Mouse (Mus musculus): ENCODE measurements around the gene Cib1. TPM values are rescaled to one million over a fixed set of nuclear protein-coding genes. Genes with fewer than 3 reads are reported as not detected.

The Cib1 gene
- total RNA-seq (2014; rRNA removed) (33.5 and 34.1 TPM in 2 replicates), polyA plus RNA-seq (2015; fragmentation: Nextera tagmentation; extraction: Ambion mirVana) (49.9 and 55.6 TPM in 2 replicates)

DNA sequence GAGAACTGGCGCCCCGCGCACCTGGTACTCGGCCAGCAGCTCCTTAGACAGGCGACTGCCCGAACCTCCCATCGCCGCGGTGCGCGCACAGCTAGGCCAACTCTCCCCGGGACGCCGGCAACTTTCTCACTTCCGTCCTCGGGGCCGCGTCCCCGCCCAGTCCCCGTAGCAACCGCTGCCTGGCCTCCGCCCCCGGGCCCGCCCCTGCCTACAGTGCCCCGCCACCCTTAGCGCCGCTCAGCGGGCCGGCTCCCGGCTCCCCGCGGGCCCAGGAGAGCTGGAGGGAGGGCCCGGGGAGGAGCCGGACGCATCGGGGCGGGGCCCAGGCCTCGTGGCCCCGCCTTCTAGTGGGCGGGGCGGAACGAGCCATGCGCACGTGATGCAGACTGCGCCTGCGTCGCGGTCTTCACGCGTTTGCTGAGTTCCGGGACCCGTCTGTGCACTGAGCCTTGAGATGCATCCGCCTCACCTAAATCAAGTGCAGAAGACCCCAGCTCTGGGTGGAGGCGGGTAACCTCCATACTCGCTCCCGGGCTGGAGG, at the start of gene Cib1, which contains the start of gene Gdpgp1:
Gene Cib1 (minus strand): TSS at position 325 of the 541 bp plus-strand sequence.
Gene Gdpgp1 (plus strand): TSS at position 377 of the 541 bp plus-strand sequence.
- no peaks in the 10 kb centered on the region for H3K9me3 ChIP-seq (ENCODE audit: low read length)
- peaks cover 7% of the 10 kb centered on the region; the same call in 1 of the 2 replicates for H3K36me3 ChIP-seq (ENCODE audit: insufficient read depth, low read length)
- WGBS = 1% methylated on average over 56 of the region's 56 CpGs
- H3K4me2 ChIP-seq (ENCODE audit: low read depth, low read length) = peak within 1 kb of the TSS; percentile 81
- H3K9ac ChIP-seq (replicated peaks; ENCODE audit: low read length) = peak within 1 kb of the TSS; percentile 65
- peak; percentile 98 for DNase-seq (ENCODE audit: low spot score)
- peak within 1 kb of the TSS; percentile 61 for H3K27ac ChIP-seq
- ATAC-seq = peak; percentile 98
- H3K4me1 ChIP-seq (ENCODE audit: insufficient read depth, low read length) = no peaks in the 10 kb centered on the region
- H3K4me3 ChIP-seq (ENCODE audit: low read length) = peak within 1 kb of the TSS; percentile 85
- no peak for TF ChIP-seq CTCF (IDR thresholded peaks at IDR 0.05; ENCODE audit: low read depth)
- no peaks in the 10 kb centered on the region for H3K27me3 ChIP-seq (ENCODE audit: insufficient read depth, low read length)

GRCm38 (mm10) chr7:80281646-80282045, 49.0 kb upstream of the Cib1 start:
- DNase-seq (ENCODE audit: low spot score) = no peak
- Histone ChIP-seq H3K9ac (replicated peaks; ENCODE audit: low read length) (no peak overlapping the region), H3K36me3 (ENCODE audit: insufficient read depth, low read length) (peaks cover 57% of the 10 kb centered on the region), H3K9me3 (ENCODE audit: low read length) (no peaks in the 10 kb centered on the region), H3K4me1 (ENCODE audit: insufficient read depth, low read length) (no peaks in the 10 kb centered on the region), H3K4me3 (ENCODE audit: low read length) (no peak overlapping the region), H3K27me3 (ENCODE audit: insufficient read depth, low read length) (no peaks in the 10 kb centered on the region), H3K4me2 (ENCODE audit: low read depth, low read length) (no peak overlapping the region), H3K27ac (no peak overlapping the region)
- ATAC-seq = no peak
- TF ChIP-seq CTCF (IDR thresholded peaks at IDR 0.05; ENCODE audit: low read depth) = no peak
- 86% methylated on average over 3 of the region's 3 CpGs for WGBS

DNA sequence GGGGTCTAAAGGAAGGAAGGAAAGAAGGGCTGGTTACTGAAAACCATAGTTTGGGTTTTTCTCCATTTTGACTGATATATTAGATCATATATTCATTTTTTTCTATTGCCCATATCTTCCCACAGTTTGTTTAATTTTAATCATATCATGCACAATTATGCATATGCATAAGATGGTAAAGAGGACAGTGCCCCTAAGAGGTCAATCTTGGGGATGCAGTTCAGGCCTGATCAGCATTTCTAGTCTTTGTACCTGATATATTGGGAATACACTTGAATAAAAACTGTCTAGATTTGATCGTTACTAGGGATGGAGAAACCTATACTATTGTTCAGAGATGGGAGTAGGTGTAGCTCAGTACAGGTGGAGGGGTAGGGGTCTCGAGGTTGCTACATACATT, 48.4 kb upstream of the Cib1 start:
- 91% methylated on average over 2 of the region's 2 CpGs for WGBS
- peak; percentile 39 for TF ChIP-seq CTCF (IDR thresholded peaks at IDR 0.05; ENCODE audit: low read depth)
- H3K4me2 ChIP-seq (ENCODE audit: low read depth, low read length) = no peak overlapping the region
- no peak overlapping the region for H3K4me3 ChIP-seq (ENCODE audit: low read length)
- no peak overlapping the region for H3K27ac ChIP-seq
- no peaks in the 10 kb centered on the region for H3K9me3 ChIP-seq (ENCODE audit: low read length)
- H3K4me1 ChIP-seq (ENCODE audit: insufficient read depth, low read length) = no peaks in the 10 kb centered on the region
- H3K9ac ChIP-seq (replicated peaks; ENCODE audit: low read length) = no peak overlapping the region
- no peaks in the 10 kb centered on the region for H3K27me3 ChIP-seq (ENCODE audit: insufficient read depth, low read length)
- peaks cover 57% of the 10 kb centered on the region for H3K36me3 ChIP-seq (ENCODE audit: insufficient read depth, low read length)
- no peak for DNase-seq (ENCODE audit: low spot score)
- ATAC-seq = no peak

- Histone ChIP-seq H3K4me3 (ENCODE audit: low read length) (no peak overlapping the region), H3K27me3 (ENCODE audit: insufficient read depth, low read length) (no peaks in the 10 kb centered on the region), H3K27ac (no peak overlapping the region), H3K9me3 (ENCODE audit: low read length) (no peaks in the 10 kb centered on the region), H3K9ac (replicated peaks; ENCODE audit: low read length) (no peak overlapping the region), H3K36me3 (ENCODE audit: insufficient read depth, low read length) (peaks cover 56% of the 10 kb centered on the region), H3K4me2 (ENCODE audit: low read depth, low read length) (no peak overlapping the region), H3K4me1 (ENCODE audit: insufficient read depth, low read length) (no peaks in the 10 kb centered on the region)
- no peak for TF ChIP-seq CTCF (IDR thresholded peaks at IDR 0.05; ENCODE audit: low read depth)
- ATAC-seq = no peak
- DNase-seq (ENCODE audit: low spot score) = no peak
- 81% methylated on average over 10 of the region's 10 CpGs for WGBS
Measured at GRCm38 (mm10) chr7:80280032-80280431, 47.4 kb upstream of the Cib1 start.

DNA sequence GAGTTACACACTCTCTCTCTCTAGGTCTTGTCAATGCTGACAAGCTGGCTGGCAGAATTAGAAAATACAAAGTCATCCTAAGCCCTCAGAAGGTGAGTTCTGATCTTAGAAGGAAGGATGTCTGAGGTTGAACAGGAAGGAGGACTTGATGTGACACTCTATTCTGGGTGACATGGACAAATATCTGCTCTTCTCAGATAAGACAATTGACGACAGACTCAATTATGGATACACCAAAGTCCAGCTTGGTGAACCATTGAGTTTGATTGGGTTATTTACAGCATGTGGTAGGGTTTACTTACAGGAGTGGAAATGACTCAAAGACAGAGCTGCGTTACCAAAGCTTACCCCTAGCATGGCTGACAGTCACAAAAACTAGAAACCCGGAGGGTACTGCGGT, 43.8 kb upstream of the Cib1 start:
- no peak for TF ChIP-seq CTCF (IDR thresholded peaks at IDR 0.05; ENCODE audit: low read depth)
- WGBS = 98% methylated on average over 4 of the region's 4 CpGs
- H3K27ac ChIP-seq = no peak overlapping the region
- H3K4me3 ChIP-seq (ENCODE audit: low read length) = no peak overlapping the region
- H3K27me3 ChIP-seq (ENCODE audit: insufficient read depth, low read length) = no peaks in the 10 kb centered on the region
- H3K4me2 ChIP-seq (ENCODE audit: low read depth, low read length) = no peak overlapping the region
- ATAC-seq (no peak), DNase-seq (ENCODE audit: low spot score) (no peak)
- no peaks in the 10 kb centered on the region for H3K9me3 ChIP-seq (ENCODE audit: low read length)
- peaks cover 52% of the 10 kb centered on the region for H3K36me3 ChIP-seq (ENCODE audit: insufficient read depth, low read length)
- no peaks in the 10 kb centered on the region for H3K4me1 ChIP-seq (ENCODE audit: insufficient read depth, low read length)
- no peak overlapping the region for H3K9ac ChIP-seq (replicated peaks; ENCODE audit: low read length)

- 93% methylated on average over 2 of the region's 2 CpGs for WGBS
- no peaks in the 10 kb centered on the region for H3K27me3 ChIP-seq (ENCODE audit: insufficient read depth, low read length)
- H3K36me3 ChIP-seq (ENCODE audit: insufficient read depth, low read length) = peaks cover 39% of the 10 kb centered on the region
- DNase-seq (ENCODE audit: low spot score) = no peak
- no peak overlapping the region for H3K27ac ChIP-seq
- TF ChIP-seq CTCF (IDR thresholded peaks at IDR 0.05; ENCODE audit: low read depth) = no peak
- H3K4me2 ChIP-seq (ENCODE audit: low read depth, low read length) = no peak overlapping the region
- no peak for ATAC-seq
- H3K9ac ChIP-seq (replicated peaks; ENCODE audit: low read length) = no peak overlapping the region
- H3K4me3 ChIP-seq (ENCODE audit: low read length) = no peak overlapping the region
- H3K9me3 ChIP-seq (ENCODE audit: low read length) = no peaks in the 10 kb centered on the region
- peaks cover 13% of the 10 kb centered on the region for H3K4me1 ChIP-seq (ENCODE audit: insufficient read depth, low read length)
Measured at GRCm38 (mm10) chr7:80273456-80273855, 40.8 kb upstream of the Cib1 start.

GRCm38 (mm10) chr7:80269751-80270255, 37.2 kb upstream of the Cib1 start:
- 1% methylated on average over 23 of the region's 23 CpGs for WGBS
- Histone ChIP-seq H3K27ac (peak overlapping the region; percentile 66), H3K9ac (replicated peaks; ENCODE audit: low read length) (peak overlapping the region; percentile 64), H3K27me3 (ENCODE audit: insufficient read depth, low read length) (no peaks in the 10 kb centered on the region), H3K4me2 (ENCODE audit: low read depth, low read length) (peak overlapping the region; percentile 80), H3K4me3 (ENCODE audit: low read length) (peak overlapping the region; percentile 67), H3K9me3 (ENCODE audit: low read length) (no peaks in the 10 kb centered on the region), H3K4me1 (ENCODE audit: insufficient read depth, low read length) (peaks cover 13% of the 10 kb centered on the region), H3K36me3 (ENCODE audit: insufficient read depth, low read length) (peaks cover 37% of the 10 kb centered on the region)
- DNase-seq (ENCODE audit: low spot score) (peak; percentile 27), ATAC-seq (peak; percentile 64; the same call in 1 of the 2 replicates)
- no peak for TF ChIP-seq CTCF (IDR thresholded peaks at IDR 0.05; ENCODE audit: low read depth)

Measured in hindbrain, postnatal 0 days (tissue).